Mouse (Mus musculus) erythroblast, embryonic 14.5 days (primary cell): ENCODE data around the gene Tubg1.
"Not testable (repeated sequence)": the region's sequence is repeated elsewhere in the genome, so short reads cannot be mapped to it uniquely, and the experiment has no call there.

Source experiments
- GATA1 ChIP-seq: IDR thresholded peaks from 2 replicates; pipeline ENCODE4 v1.6.1; 2012; ENCODE audit warnings: low read length, inconsistent platforms, mixed read lengths
- TAL1 ChIP-seq: IDR thresholded peaks from 3 replicates; pipeline ENCODE4 v1.6.1; 2012; ENCODE audit warnings: low read length, inconsistent platforms, mixed read lengths

DNA sequence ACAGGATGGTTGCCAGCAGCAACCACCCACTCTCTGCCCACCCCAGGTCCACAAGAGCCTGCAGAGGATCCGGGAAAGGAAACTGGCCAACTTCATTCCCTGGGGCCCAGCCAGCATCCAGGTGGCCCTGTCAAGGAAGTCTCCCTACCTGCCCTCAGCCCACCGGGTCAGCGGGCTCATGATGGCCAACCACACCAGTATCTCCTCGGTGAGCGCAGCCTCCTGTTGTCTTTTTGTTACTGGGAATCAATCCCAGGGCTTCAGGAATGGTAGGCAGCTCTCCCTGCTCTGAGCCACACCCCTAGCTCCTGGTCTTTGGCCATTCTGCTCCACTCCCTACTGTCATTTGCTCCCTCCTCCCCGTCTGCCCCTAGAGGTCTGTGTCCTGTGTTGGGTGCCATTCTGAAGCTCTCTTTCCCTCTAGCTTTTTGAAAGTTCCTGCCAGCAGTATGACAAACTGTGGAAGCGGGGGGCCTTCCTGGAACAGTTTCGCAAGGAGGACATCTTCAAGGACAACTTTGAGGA is 41.3 kb downstream of the Tubg1 start:
- not testable (repeated sequence) for TF ChIP-seq GATA1, TAL1
